Mouse (Mus musculus): ENCODE data around the gene Nos1ap.

Nos1ap gene

GRCm38 (mm10) chr1:170539507-170539906 lies 50.2 kb downstream of the Nos1ap start:
- DNase-seq = no peak

- peak; percentile 68 for DNase-seq
Measured at GRCm38 (mm10) chr1:170538481-170539061, 51.1 kb downstream of the Nos1ap start.

- DNase-seq = no peak
Measured at GRCm38 (mm10) chr1:170536344-170536743, 53.3 kb downstream of the Nos1ap start.

GRCm38 (mm10) chr1:170535221-170535620 lies 54.4 kb downstream of the Nos1ap start:
- DNase-seq = no peak

- no peak for DNase-seq
Measured at GRCm38 (mm10) chr1:170531286-170531685, 58.4 kb downstream of the Nos1ap start.

GRCm38 (mm10) chr1:170530456-170530855 lies 59.2 kb downstream of the Nos1ap start:
- no peak for DNase-seq

GRCm38 (mm10) chr1:170522891-170523290 lies 66.8 kb downstream of the Nos1ap start:
- DNase-seq = no peak

GRCm38 (mm10) chr1:170521520-170522205 lies 68.0 kb downstream of the Nos1ap start:
- DNase-seq = peak; percentile 56

- DNase-seq = no peak
Measured at GRCm38 (mm10) chr1:170520206-170520605, 69.5 kb downstream of the Nos1ap start.

- DNase-seq = no peak
Measured at GRCm38 (mm10) chr1:170519631-170520030, 70.0 kb downstream of the Nos1ap start.

GRCm38 (mm10) chr1:170516182-170516581 lies 73.5 kb downstream of the Nos1ap start:
- no peak for DNase-seq

GRCm38 (mm10) chr1:170515455-170515854 lies 74.2 kb downstream of the Nos1ap start:
- DNase-seq = no peak

GRCm38 (mm10) chr1:170514226-170514625 lies 75.4 kb downstream of the Nos1ap start:
- no peak for DNase-seq

GRCm38 (mm10) chr1:170512429-170513097 lies 77.1 kb downstream of the Nos1ap start:
- DNase-seq = no peak

- no peak for DNase-seq
Measured at GRCm38 (mm10) chr1:170510595-170511240, 78.9 kb downstream of the Nos1ap start.

GRCm38 (mm10) chr1:170506309-170506708 lies 83.4 kb downstream of the Nos1ap start:
- DNase-seq = peak; percentile 37

- DNase-seq = no peak
Measured at GRCm38 (mm10) chr1:170505107-170505506, 84.6 kb downstream of the Nos1ap start.

- no peak for DNase-seq
Measured at GRCm38 (mm10) chr1:170504378-170504777, 85.3 kb downstream of the Nos1ap start.

GRCm38 (mm10) chr1:170503277-170503739 lies 86.4 kb downstream of the Nos1ap start:
- no peak for DNase-seq

GRCm38 (mm10) chr1:170502491-170503276 lies 87.0 kb downstream of the Nos1ap start:
- DNase-seq = no peak

GRCm38 (mm10) chr1:170501970-170502369 lies 87.7 kb downstream of the Nos1ap start:
- DNase-seq = no peak

GRCm38 (mm10) chr1:170501556-170501955 lies 88.1 kb downstream of the Nos1ap start:
- no peak for DNase-seq

- DNase-seq = no peak
Measured at GRCm38 (mm10) chr1:170499891-170500290, 89.8 kb downstream of the Nos1ap start.
